Mouse (Mus musculus): Measurements from ENCODE around the gene Tagln3. TPM values are rescaled to one million over a fixed set of nuclear protein-coding genes. Genes with fewer than 3 reads are reported as not detected.

The Tagln3 gene
- polyA plus RNA-seq, 1 experiment from 2014 or later = 145 TPM

- 71% methylated on average over 3 of the region's 3 CpGs for WGBS
- H3K4me1 ChIP-seq = no peaks in the 10 kb centered on the region
- no peaks in the 10 kb centered on the region for H3K36me3 ChIP-seq
Observed at GRCm38 (mm10) chr16:45668178-45668577, 56.2 kb downstream of the Tagln3 start.

GRCm38 (mm10) chr16:45666136-45666535 lies 58.3 kb downstream of the Tagln3 start:
- no peaks in the 10 kb centered on the region for H3K9me3 ChIP-seq (replicated peaks)
- no peak overlapping the region for H3K4me3 ChIP-seq
- no peak for DNase-seq (ENCODE audit: low spot score)
- no peaks in the 10 kb centered on the region for H3K27me3 ChIP-seq (ENCODE audit: low read depth, poor library complexity, severe bottlenecking)
- H3K36me3 ChIP-seq = no peaks in the 10 kb centered on the region
- H3K4me1 ChIP-seq = no peaks in the 10 kb centered on the region
- 84% methylated on average over 2 of the region's 2 CpGs for WGBS
- H3K27ac ChIP-seq (replicated peaks) = no peak overlapping the region

More at GRCm38 (mm10) chr16:45668178-45668577, 56.2 kb downstream of the Tagln3 start:
- no peaks in the 10 kb centered on the region for H3K9me3 ChIP-seq (replicated peaks)
- H3K27me3 ChIP-seq (ENCODE audit: low read depth, poor library complexity, severe bottlenecking) = no peaks in the 10 kb centered on the region
- H3K4me3 ChIP-seq = no peak overlapping the region
- H3K27ac ChIP-seq (replicated peaks) = no peak overlapping the region
- no peak for DNase-seq (ENCODE audit: low spot score)

GRCm38 (mm10) chr16:45662381-45662780 lies 62.0 kb downstream of the Tagln3 start:
- H3K4me1 ChIP-seq = no peaks in the 10 kb centered on the region
- H3K27me3 ChIP-seq (ENCODE audit: low read depth, poor library complexity, severe bottlenecking) = no peaks in the 10 kb centered on the region
- no peaks in the 10 kb centered on the region for H3K9me3 ChIP-seq (replicated peaks)
- H3K4me3 ChIP-seq = no peak overlapping the region
- no peak overlapping the region for H3K27ac ChIP-seq (replicated peaks)
- no peak for DNase-seq (ENCODE audit: low spot score)
- H3K36me3 ChIP-seq = no peaks in the 10 kb centered on the region

Other genes starting within 250 kb of the Tagln3 start
- not detected in 2 replicates for gene Gm609, start 231.6 kb downstream of the Tagln3 start, polyA plus RNA-seq (2016; fragmentation: Nextera tagmentation; extraction: Ambion mirVana)
- not detected in 2 replicates for gene Gm17783, start 192.6 kb downstream of the Tagln3 start, polyA plus RNA-seq (2016; fragmentation: Nextera tagmentation; extraction: Ambion mirVana)
- not detected in 2 replicates for gene Slc9c1, start 189.3 kb downstream of the Tagln3 start, polyA plus RNA-seq (2016; fragmentation: Nextera tagmentation; extraction: Ambion mirVana)
- gene Gcsam, start 114.2 kb downstream of the Tagln3 start, polyA plus RNA-seq (2016; fragmentation: Nextera tagmentation; extraction: Ambion mirVana) = 0.06 TPM in 1 of 2 replicates, not detected in the other
- 0.09 and 0.10 TPM in 2 replicates for gene BC016579, start 70.5 kb downstream of the Tagln3 start, polyA plus RNA-seq (2016; fragmentation: Nextera tagmentation; extraction: Ambion mirVana)
- gene Tmprss7, start 30.9 kb downstream of the Tagln3 start, polyA plus RNA-seq (2016; fragmentation: Nextera tagmentation; extraction: Ambion mirVana) = 0.29 and 0.31 TPM in 2 replicates
- gene Abhd10, start 18.3 kb upstream of the Tagln3 start, polyA plus RNA-seq (2016; fragmentation: Nextera tagmentation; extraction: Ambion mirVana) = 46.9 and 50.1 TPM in 2 replicates
- 31.4 and 33.4 TPM in 2 replicates for gene Phldb2, start 229.0 kb upstream of the Tagln3 start, polyA plus RNA-seq (2016; fragmentation: Nextera tagmentation; extraction: Ambion mirVana)

Measured in midbrain, embryonic 10.5 days (tissue).